ENCODE assay signal across 26 mouse cellular contexts in the genomic region with DNA sequence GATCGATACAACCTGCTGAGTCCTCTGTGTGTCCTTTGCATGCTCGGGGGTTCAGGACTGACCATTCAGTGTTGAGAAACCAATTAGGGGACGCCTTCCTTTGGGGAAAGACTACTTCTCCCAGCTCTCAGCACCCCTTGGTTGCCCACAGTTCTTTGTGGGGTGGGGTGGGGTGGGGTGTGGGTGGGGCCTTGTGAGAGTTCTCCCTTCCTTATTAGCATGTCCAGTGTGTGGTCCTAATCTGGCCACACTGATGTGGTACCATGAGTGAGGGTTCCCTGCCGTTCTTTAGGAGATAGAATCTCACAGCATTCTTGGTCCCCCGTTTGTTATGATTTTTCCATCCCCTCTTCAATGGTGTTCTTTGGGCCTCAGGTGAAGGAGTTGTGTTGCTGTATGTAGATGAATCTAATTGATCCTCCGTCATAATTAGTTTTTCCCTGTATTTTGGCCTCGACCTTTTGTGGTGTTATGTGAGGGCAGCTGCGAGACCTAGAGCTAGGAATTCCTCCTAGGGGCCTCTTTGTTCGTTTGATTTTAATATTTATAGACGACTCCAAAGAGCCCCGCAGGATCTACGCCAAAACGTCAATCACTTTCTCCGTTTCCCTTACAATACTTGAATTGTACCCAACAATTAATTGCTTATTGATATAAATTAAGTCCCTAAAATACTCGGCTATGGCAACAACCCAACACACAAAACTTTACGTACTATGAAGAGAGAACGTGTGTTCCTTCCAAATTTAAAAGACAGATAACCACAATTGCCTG.
DNase-seq lines count a peak whose midpoint lies in the region; ATAC-seq lines count a peak whose summit lies in the region.
"Had no signal": no experiment of that assay in that cellular context is flagged by ENCODE, and none has a peak within 500 bp of the region (broad histone marks: within the 10 kb centered on the region; RNA-seq: fewer than 3 reads in every experiment).

No protein-coding gene starts in this region.

- intact Hi-C loops in left cerebral cortex, postnatal 25 days (cut with DNase I): no loop called here

- H3K9me3 ChIP-seq in midbrain, embryonic 10.5 days (replicated peaks): no peaks in the 10 kb centered on the region
- H3K9me3 ChIP-seq in midbrain, embryonic 11.5 days (ENCODE audit: control insufficient read depth, low read length): no peaks in the 10 kb centered on the region
- no peaks in the 10 kb centered on the region for H3K9me3 ChIP-seq in embryonic facial prominence, embryonic 14.5 days (ENCODE audit: control insufficient read depth, low read length)
- H3K9me3 ChIP-seq in forebrain, embryonic 12.5 days: no peaks in the 10 kb centered on the region
- H3K9me3 ChIP-seq in hindbrain, embryonic 13.5 days: no peaks in the 10 kb centered on the region
- H3K9me3 ChIP-seq: embryonic facial prominence, embryonic 15.5 days; heart, embryonic 12.5 days; hindbrain, embryonic 15.5 days; liver, embryonic 15.5 days; lung, embryonic 15.5 days had no signal

- no peak for DNase-seq in midbrain, embryonic 10.5 days (ENCODE audit: low spot score)
- no peak for DNase-seq in midbrain, embryonic 11.5 days (ENCODE audit: low spot score, missing footprints)
- peak; percentile 33 for DNase-seq in embryonic facial prominence, embryonic 14.5 days (ENCODE audit: low spot score)
- no peak for DNase-seq in right cerebral cortex, postnatal 36 days (ENCODE audit: low spot score in 2 of 2)
- no peak for DNase-seq in left cerebral cortex, postnatal 25 days (ENCODE audit: low spot score in 2 of 2)
- DNase-seq: adrenal gland, adult 8-10 months; cerebellum, adult 18-20 months; cerebellum, postnatal 14 days; gastrocnemius, postnatal 10 days; heart, adult 18-20 months; heart, postnatal 10 days; kidney, adult 9 months; kidney, postnatal 14 days; liver; lung, postnatal 4 days; spleen, adult 18-20 months had no signal

- no peak overlapping the region for H3K9ac ChIP-seq in midbrain, embryonic 11.5 days (ENCODE audit: low read length)
- no peak overlapping the region; the same call in 1 of the 2 replicates for H3K9ac ChIP-seq in embryonic facial prominence, embryonic 14.5 days (ENCODE audit: low read depth, low read length)
- H3K9ac ChIP-seq in forebrain, embryonic 12.5 days: no peak overlapping the region
- H3K9ac ChIP-seq in hindbrain, embryonic 13.5 days: no peak overlapping the region
- H3K9ac ChIP-seq: embryonic facial prominence, embryonic 15.5 days; heart, embryonic 12.5 days; hindbrain, embryonic 15.5 days; liver, embryonic 15.5 days; lung, embryonic 15.5 days had no signal

- H3K4me2 ChIP-seq in midbrain, embryonic 11.5 days: no peak overlapping the region
- H3K4me2 ChIP-seq in embryonic facial prominence, embryonic 14.5 days (ENCODE audit: low read depth, low read length): no peak overlapping the region
- H3K4me2 ChIP-seq in forebrain, embryonic 12.5 days: peak overlapping the region; percentile 13; the same call in 1 of the 2 replicates
- H3K4me2 ChIP-seq in hindbrain, embryonic 13.5 days: no peak overlapping the region; the same call in 1 of the 2 replicates
- H3K4me2 ChIP-seq: embryonic facial prominence, embryonic 15.5 days; heart, embryonic 12.5 days; hindbrain, embryonic 15.5 days; liver, embryonic 15.5 days; lung, embryonic 15.5 days had no signal

- H3K36me3 ChIP-seq in midbrain, embryonic 10.5 days: peaks cover 17% of the 10 kb centered on the region
- H3K36me3 ChIP-seq in midbrain, embryonic 11.5 days (ENCODE audit: control insufficient read depth, insufficient read depth, low read length): no peaks in the 10 kb centered on the region
- H3K36me3 ChIP-seq in embryonic facial prominence, embryonic 14.5 days (ENCODE audit: control insufficient read depth, insufficient read depth, low read length): no peaks in the 10 kb centered on the region
- no peaks in the 10 kb centered on the region for H3K36me3 ChIP-seq in forebrain, embryonic 12.5 days (replicated peaks)
- H3K36me3 ChIP-seq in hindbrain, embryonic 13.5 days: no peaks in the 10 kb centered on the region
- H3K36me3 ChIP-seq: embryonic facial prominence, embryonic 15.5 days; heart, embryonic 12.5 days; hindbrain, embryonic 15.5 days; liver, embryonic 15.5 days; lung, embryonic 15.5 days had no signal

- ATAC-seq in midbrain, embryonic 11.5 days (ENCODE audit: low FRiP score): no peak
- ATAC-seq in embryonic facial prominence, embryonic 14.5 days (ENCODE audit: low read depth): no peak
- peak; percentile 16; the same call in 1 of the 2 replicates for ATAC-seq in forebrain, embryonic 12.5 days (ENCODE audit: low FRiP score)
- ATAC-seq in hindbrain, embryonic 13.5 days (ENCODE audit: low FRiP score): no peak
- ATAC-seq: intestine, embryonic 16.5 days had no signal

- H3K4me1 ChIP-seq in midbrain, embryonic 10.5 days: peaks cover 63% of the 10 kb centered on the region
- H3K4me1 ChIP-seq in midbrain, embryonic 11.5 days (ENCODE audit: control insufficient read depth, insufficient read depth, low read length): peaks cover 26% of the 10 kb centered on the region
- peaks cover 20% of the 10 kb centered on the region; the same call in 1 of the 2 replicates for H3K4me1 ChIP-seq in embryonic facial prominence, embryonic 14.5 days (ENCODE audit: control insufficient read depth, insufficient read depth, low read length)
- H3K4me1 ChIP-seq in forebrain, embryonic 12.5 days: peaks cover 76% of the 10 kb centered on the region
- H3K4me1 ChIP-seq in hindbrain, embryonic 13.5 days (replicated peaks): peaks cover 83% of the 10 kb centered on the region
- H3K4me1 ChIP-seq: liver, embryonic 15.5 days had no signal

- WGBS in midbrain, embryonic 10.5 days: 81% methylated on average over 17 of the region's 17 CpGs
- 67% methylated on average over 17 of the region's 17 CpGs for WGBS in midbrain, embryonic 11.5 days
- 66% methylated on average over 17 of the region's 17 CpGs for WGBS in embryonic facial prominence, embryonic 14.5 days
- 25% methylated on average over 17 of the region's 17 CpGs for WGBS in forebrain, embryonic 12.5 days
- 36% methylated on average over 17 of the region's 17 CpGs for WGBS in hindbrain, embryonic 13.5 days

- H3K4me3 ChIP-seq in midbrain, embryonic 10.5 days: no peak overlapping the region
- no peak overlapping the region for H3K4me3 ChIP-seq in midbrain, embryonic 11.5 days (ENCODE audit: low read depth, low read length)
- H3K4me3 ChIP-seq in embryonic facial prominence, embryonic 14.5 days (ENCODE audit: low read depth, low read length): no peak overlapping the region
- no peak overlapping the region for H3K4me3 ChIP-seq in forebrain, embryonic 12.5 days (replicated peaks)
- H3K4me3 ChIP-seq in hindbrain, embryonic 13.5 days: no peak overlapping the region
- H3K4me3 ChIP-seq: embryonic facial prominence, embryonic 15.5 days; heart, embryonic 12.5 days; hindbrain, embryonic 15.5 days; layer of hippocampus, adult 2 months; liver, embryonic 15.5 days; lung, embryonic 15.5 days; myocyte had no signal

- peak overlapping the region; percentile 55 for H3K27ac ChIP-seq in midbrain, embryonic 10.5 days (replicated peaks)
- no peak overlapping the region for H3K27ac ChIP-seq in midbrain, embryonic 11.5 days (ENCODE audit: low read depth, low read length)
- H3K27ac ChIP-seq in embryonic facial prominence, embryonic 14.5 days (replicated peaks; ENCODE audit: low read depth, low read length): no peak overlapping the region
- peak overlapping the region; percentile 54 for H3K27ac ChIP-seq in forebrain, embryonic 12.5 days
- H3K27ac ChIP-seq in hindbrain, embryonic 13.5 days: peak overlapping the region; percentile 35
- H3K27ac ChIP-seq: embryonic facial prominence, embryonic 15.5 days; hindbrain, embryonic 15.5 days; layer of hippocampus, adult 2 months; liver, embryonic 15.5 days; lung, embryonic 15.5 days had no signal

- H3K27me3 ChIP-seq in midbrain, embryonic 10.5 days (ENCODE audit: low read depth, poor library complexity, severe bottlenecking): no peaks in the 10 kb centered on the region
- H3K27me3 ChIP-seq in midbrain, embryonic 11.5 days (ENCODE audit: control insufficient read depth, insufficient read depth, low read length): no peaks in the 10 kb centered on the region
- no peaks in the 10 kb centered on the region for H3K27me3 ChIP-seq in embryonic facial prominence, embryonic 14.5 days (replicated peaks; ENCODE audit: control insufficient read depth, insufficient read depth, low read length)
- no peaks in the 10 kb centered on the region for H3K27me3 ChIP-seq in forebrain, embryonic 12.5 days
- no peaks in the 10 kb centered on the region for H3K27me3 ChIP-seq in hindbrain, embryonic 13.5 days
- H3K27me3 ChIP-seq: embryonic facial prominence, embryonic 15.5 days; heart, embryonic 12.5 days; hindbrain, embryonic 15.5 days; liver, embryonic 15.5 days; lung, embryonic 15.5 days had no signal

Comparison
In these comparisons a context has a peak if more than half of its experiments do, and no peak if none do; other contexts are left out.
1. H3K27ac ChIP-seq: peak in midbrain, embryonic 10.5 days (single experiment), forebrain, embryonic 12.5 days (single experiment) and hindbrain, embryonic 13.5 days (single experiment); none in midbrain, embryonic 11.5 days (single experiment) and embryonic facial prominence, embryonic 14.5 days (single experiment).